Mouse (Mus musculus) midbrain, embryonic 14.5 days (tissue): ENCODE results near the gene Slc44a1. TPM values are rescaled to one million over a fixed set of nuclear protein-coding genes. Genes with fewer than 3 reads are reported as not detected.

Source experiments
- ATAC-seq: fragments of 200-750 bp; cut with Nextera tagmentation; 2 replicates; pipeline ENCODE4 v1.8.0; 2017; ENCODE audit warnings: moderate number of reproducible peaks, moderate library complexity; ENCODE audit not compliant: low FRiP score, low TSS enrichment
- DNase-seq: peaks from one replicate; pipeline ENCODE4 v3.0.0-alpha.2; 2015
- H3K27ac ChIP-seq: fragments of 300-500 bp; sonication (generic); replicated peaks from 2 replicates; pipeline ENCODE4 v1.5.1; 2014; ENCODE audit warnings: mild to moderate bottlenecking, low read depth, low read length, moderate library complexity
- H3K27me3 ChIP-seq: fragments of 300-500 bp; sonication (generic); 2 replicates; pipeline ENCODE4 v1.6.1; 2014; ENCODE audit warnings: low read length, control low read depth, mixed read lengths; ENCODE audit not compliant: control insufficient read depth, insufficient read depth
- H3K36me3 ChIP-seq: fragments of 300-500 bp; sonication (generic); 2 replicates; pipeline ENCODE4 v1.6.1; 2014; ENCODE audit warnings: low read length, control low read depth; ENCODE audit not compliant: control insufficient read depth, insufficient read depth
- H3K4me1 ChIP-seq: fragments of 300-500 bp; sonication (generic); 2 replicates; pipeline ENCODE4 v1.6.1; 2014; ENCODE audit warnings: mild to moderate bottlenecking, antibody characterized with exemption, low read length, control low read depth; ENCODE audit not compliant: control insufficient read depth, insufficient read depth
- H3K4me2 ChIP-seq: fragments of 300-500 bp; sonication (generic); 2 replicates; pipeline ENCODE4 v1.6.1; 2014; ENCODE audit warnings: mild to moderate bottlenecking, low read length, moderate library complexity
- H3K4me3 ChIP-seq: fragments of 300-500 bp; sonication (generic); replicated peaks from 2 replicates; pipeline ENCODE4 v1.5.1; 2014; ENCODE audit warnings: low read depth, low read length
- H3K9ac ChIP-seq: fragments of 300-500 bp; sonication (generic); replicated peaks from 2 replicates; pipeline ENCODE4 v1.6.1; 2014; ENCODE audit warnings: mild to moderate bottlenecking, low read length, moderate library complexity
- H3K9me3 ChIP-seq: fragments of 300-500 bp; sonication (generic); 2 replicates; pipeline ENCODE4 v1.6.1; 2016; ENCODE audit warnings: low read length, control low read depth, mixed read lengths; ENCODE audit not compliant: control insufficient read depth
- WGBS: fragments of 180-500 bp; shearing (Covaris S2); extraction: QIAGEN DNeasy Blood & Tissue Kit; methylation state at CpG from one replicate; pipeline ENCODE4 v1.1.7; 2014; 5-methylcytosine and 5-hydroxymethylcytosine counted together
- polyA plus RNA-seq: library from polyadenylated mRNA; unstranded; fragments of >200 nt; fragmentation: Nextera tagmentation; extraction: Ambion mirVana; gene quantifications from 2 replicates; pipeline ENCODE4 v1.2.1, GENCODE M21; 2014

The Slc44a1 gene
- polyA plus RNA-seq, 1 experiment from 2014 or later: 16.1 TPM

GRCm38 (mm10) chr4:53502764-53503163 lies 62.6 kb downstream of the Slc44a1 start:
- Histone ChIP-seq H3K4me1 (no peaks in the 10 kb centered on the region), H3K4me2 (no peak overlapping the region), H3K4me3 (no peak overlapping the region), H3K9ac (no peak overlapping the region), H3K36me3 (no peaks in the 10 kb centered on the region), H3K27me3 (no peaks in the 10 kb centered on the region), H3K9me3 (no peaks in the 10 kb centered on the region), H3K27ac (no peak overlapping the region)
- no peak for ATAC-seq
- 92% methylated on average over 2 of the region's 2 CpGs for WGBS
- no peak for DNase-seq

GRCm38 (mm10) chr4:53512131-53512916 lies 72.1 kb downstream of the Slc44a1 start:
- peaks cover 33% of the 10 kb centered on the region for H3K4me1 ChIP-seq
- DNase-seq (peak; percentile 76), ATAC-seq (peak; percentile 81)
- no peak overlapping the region for H3K4me3 ChIP-seq
- peak overlapping the region; percentile 83 for H3K27ac ChIP-seq
- H3K36me3 ChIP-seq: no peaks in the 10 kb centered on the region
- no peaks in the 10 kb centered on the region for H3K27me3 ChIP-seq
- H3K9ac ChIP-seq: peak overlapping the region; percentile 37; the same call in 1 of the 2 replicates
- no peaks in the 10 kb centered on the region for H3K9me3 ChIP-seq
- WGBS: 22% methylated on average over 15 of the region's 15 CpGs
- peak overlapping the region; percentile 36 for H3K4me2 ChIP-seq

GRCm38 (mm10) chr4:53513276-53514081 lies 73.3 kb downstream of the Slc44a1 start:
- no peak overlapping the region for H3K4me3 ChIP-seq
- DNase-seq (no peak), ATAC-seq (no peak)
- H3K27ac ChIP-seq: peak overlapping the region; percentile 83
- no peaks in the 10 kb centered on the region for H3K9me3 ChIP-seq
- H3K4me1 ChIP-seq: peaks cover 33% of the 10 kb centered on the region
- H3K4me2 ChIP-seq: no peak overlapping the region
- H3K27me3 ChIP-seq: no peaks in the 10 kb centered on the region
- no peaks in the 10 kb centered on the region for H3K36me3 ChIP-seq
- 84% methylated on average over 11 of the region's 11 CpGs for WGBS
- no peak overlapping the region for H3K9ac ChIP-seq

GRCm38 (mm10) chr4:53516011-53516532 lies 75.9 kb downstream of the Slc44a1 start:
- 78% methylated on average over 6 of the region's 6 CpGs for WGBS
- Histone ChIP-seq H3K4me2 (no peak overlapping the region), H3K9ac (no peak overlapping the region), H3K4me1 (peaks cover 33% of the 10 kb centered on the region), H3K9me3 (no peaks in the 10 kb centered on the region), H3K27me3 (no peaks in the 10 kb centered on the region), H3K4me3 (no peak overlapping the region), H3K36me3 (no peaks in the 10 kb centered on the region), H3K27ac (0 out of 2 replicates have a peak overlapping the region, but pooled peaks have one; percentile 26)
- no peak for ATAC-seq
- no peak for DNase-seq

GRCm38 (mm10) chr4:53519429-53519828 lies 79.2 kb downstream of the Slc44a1 start:
- DNase-seq: no peak
- peaks cover 8% of the 10 kb centered on the region; the same call in 1 of the 2 replicates for H3K4me1 ChIP-seq
- H3K9ac ChIP-seq: no peak overlapping the region

GRCm38 (mm10) chr4:53521028-53521427 lies 80.8 kb downstream of the Slc44a1 start:
- ATAC-seq (no peak), DNase-seq (no peak)
- Histone ChIP-seq H3K4me1 (peaks cover 3% of the 10 kb centered on the region; the same call in 1 of the 2 replicates), H3K4me3 (no peak overlapping the region), H3K27me3 (no peaks in the 10 kb centered on the region), H3K36me3 (no peaks in the 10 kb centered on the region), H3K27ac (no peak overlapping the region), H3K4me2 (no peak overlapping the region), H3K9me3 (no peaks in the 10 kb centered on the region), H3K9ac (no peak overlapping the region)
- WGBS: 83% methylated on average over 8 of the region's 8 CpGs

More at GRCm38 (mm10) chr4:53519429-53519828, 79.2 kb downstream of the Slc44a1 start:
- H3K27ac ChIP-seq: no peak overlapping the region
- H3K4me2 ChIP-seq: no peak overlapping the region
- no peaks in the 10 kb centered on the region for H3K9me3 ChIP-seq
- H3K4me3 ChIP-seq: no peak overlapping the region
- H3K27me3 ChIP-seq: no peaks in the 10 kb centered on the region
- no peaks in the 10 kb centered on the region for H3K36me3 ChIP-seq
- WGBS: 97% methylated on average over 2 of the region's 2 CpGs
- ATAC-seq: no peak

GRCm38 (mm10) chr4:53522655-53523054 lies 82.4 kb downstream of the Slc44a1 start:
- Histone ChIP-seq H3K27ac (no peak overlapping the region), H3K4me1 (0 out of 2 replicates have a peak, but pooled peaks cover 6% of the 10 kb centered on the region), H3K27me3 (no peaks in the 10 kb centered on the region), H3K9ac (no peak overlapping the region), H3K36me3 (no peaks in the 10 kb centered on the region), H3K4me3 (no peak overlapping the region), H3K9me3 (no peaks in the 10 kb centered on the region), H3K4me2 (no peak overlapping the region)
- ATAC-seq (no peak), DNase-seq (peak; percentile 58)
- WGBS: 36% methylated on average over 8 of the region's 8 CpGs

- 92% methylated on average over 6 of the region's 6 CpGs for WGBS
- Histone ChIP-seq H3K4me1 (0 out of 2 replicates have a peak, but pooled peaks cover 6% of the 10 kb centered on the region), H3K36me3 (no peaks in the 10 kb centered on the region), H3K9me3 (no peaks in the 10 kb centered on the region), H3K4me3 (no peak overlapping the region), H3K9ac (no peak overlapping the region), H3K27me3 (no peaks in the 10 kb centered on the region), H3K27ac (no peak overlapping the region), H3K4me2 (no peak overlapping the region)
- ATAC-seq (no peak), DNase-seq (no peak)
These were observed 85.3 kb downstream of the Slc44a1 start for GRCm38 (mm10) chr4:53525503-53525902.
